Mouse (Mus musculus) left cerebral cortex, adult 9 months (tissue): ENCODE data around the gene Rtkn.

Experiments used
- DNase-seq, 2 experiments: peaks; one replicate each; pipeline ENCODE4 v3.0.0; 2022; ENCODE audit warnings: low spot score in 2 of 2

Gene Rtkn

DNA sequence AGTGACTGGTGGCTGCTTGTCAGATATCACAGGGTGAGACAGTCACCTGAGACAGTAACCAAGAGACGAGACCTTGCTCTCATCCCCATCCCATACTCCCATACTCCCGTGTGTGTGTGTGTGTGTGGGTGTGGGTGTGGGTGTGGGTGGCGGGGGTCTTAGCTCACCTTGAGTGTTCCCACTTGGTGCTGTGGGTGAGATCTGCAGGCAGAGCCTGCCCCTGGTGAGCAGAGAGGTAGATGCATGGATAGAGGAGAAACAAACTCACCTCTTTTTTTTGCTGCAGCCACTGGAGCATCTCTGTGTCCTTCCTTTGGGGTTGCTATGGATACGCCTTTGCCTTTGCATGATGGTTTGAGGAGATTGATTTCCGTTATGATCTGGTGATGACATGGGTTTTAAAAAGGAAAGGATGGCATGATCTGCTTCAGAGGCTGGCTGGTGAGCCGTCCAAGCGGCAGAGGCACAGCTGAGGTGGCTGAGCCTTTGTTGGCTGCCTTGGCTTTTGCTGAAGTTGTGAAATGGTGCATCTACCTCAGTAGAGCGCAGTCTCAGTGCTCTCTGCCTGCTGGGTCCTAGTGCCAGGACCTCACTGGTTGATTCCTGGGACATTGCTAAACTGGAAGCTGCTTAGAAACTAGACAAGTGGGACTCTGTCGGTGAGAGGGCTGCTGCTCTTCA lies 37.1 kb downstream of the Rtkn start:
- peak in 1 of 2 experiments; percentile 68 for DNase-seq

DNA sequence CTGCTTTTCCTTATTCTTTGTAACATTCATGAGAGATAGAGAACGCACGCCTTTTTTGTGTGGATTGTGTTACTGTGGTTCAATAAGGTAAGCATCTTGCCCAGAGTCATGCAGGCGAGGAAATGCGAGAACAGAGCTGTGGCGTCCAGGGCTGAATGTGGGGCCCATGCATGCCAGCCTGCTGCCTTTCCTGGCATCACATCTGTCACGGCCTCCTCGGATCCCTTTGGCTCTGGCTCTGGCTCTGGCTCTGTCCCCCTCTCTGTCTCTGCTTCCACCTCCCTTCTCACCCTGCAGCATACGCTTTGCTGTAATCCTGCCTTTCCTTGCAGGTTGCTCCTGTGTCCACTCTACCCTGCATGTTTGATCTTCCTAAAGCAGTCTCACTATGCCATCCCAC lies 40.7 kb downstream of the Rtkn start:
- DNase-seq = no peak

DNA sequence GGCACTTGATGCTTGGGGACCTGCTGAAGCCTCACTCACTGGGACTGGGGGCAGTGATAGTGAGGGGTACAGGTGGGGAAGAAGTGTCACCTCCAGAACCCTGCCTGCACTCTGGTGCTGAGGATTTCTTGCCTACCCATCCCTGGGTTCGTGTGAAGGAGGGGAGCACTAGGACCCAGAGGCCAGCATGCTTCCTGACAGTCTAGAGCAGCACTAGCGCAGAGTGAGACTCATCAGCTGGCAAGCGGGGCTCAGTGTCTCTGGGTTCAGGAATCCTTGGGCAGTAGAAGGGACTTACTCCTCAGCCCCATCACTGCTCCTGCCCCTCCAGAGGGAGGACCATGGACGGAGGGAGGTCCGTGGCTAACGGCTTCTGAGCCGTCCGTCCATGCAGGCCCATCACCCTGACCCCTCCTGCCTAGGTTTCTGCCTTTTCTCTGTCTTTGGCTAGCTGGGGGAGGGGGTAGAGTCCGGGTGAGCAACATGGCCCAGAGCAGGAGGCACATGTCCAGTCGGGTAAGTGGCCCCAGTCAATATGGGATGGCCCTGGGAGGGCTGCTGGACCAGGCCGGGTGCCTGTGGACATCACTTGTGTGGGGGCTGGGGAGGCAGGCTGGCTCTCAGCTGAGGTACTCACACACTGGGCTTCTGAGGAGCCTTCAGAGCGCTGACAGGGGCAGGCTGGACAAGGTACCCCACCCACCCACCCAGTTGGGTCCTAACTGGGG lies 44.3 kb downstream of the Rtkn start:
- DNase-seq = peak in 1 of 2 experiments; percentile 69

DNA sequence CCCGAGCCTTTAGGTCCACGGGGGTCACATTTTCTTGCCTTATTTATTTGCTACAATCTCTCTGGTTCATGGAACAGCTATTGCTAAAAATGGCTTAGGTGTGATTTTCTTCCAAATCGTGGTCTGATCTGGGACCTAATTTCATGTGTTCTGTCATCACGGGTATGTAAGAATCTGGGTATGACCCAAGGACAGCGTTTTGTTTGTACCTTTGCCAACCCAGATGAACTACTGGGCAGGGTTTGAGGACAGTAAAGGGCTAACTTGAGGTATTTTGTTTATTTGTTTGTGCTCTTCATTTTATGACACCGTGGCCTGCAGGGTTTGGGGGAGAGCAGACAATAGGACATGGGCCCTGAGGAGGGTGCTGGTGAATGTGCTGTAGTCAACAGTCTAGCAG lies 45.3 kb downstream of the Rtkn start:
- no peak for DNase-seq

DNA sequence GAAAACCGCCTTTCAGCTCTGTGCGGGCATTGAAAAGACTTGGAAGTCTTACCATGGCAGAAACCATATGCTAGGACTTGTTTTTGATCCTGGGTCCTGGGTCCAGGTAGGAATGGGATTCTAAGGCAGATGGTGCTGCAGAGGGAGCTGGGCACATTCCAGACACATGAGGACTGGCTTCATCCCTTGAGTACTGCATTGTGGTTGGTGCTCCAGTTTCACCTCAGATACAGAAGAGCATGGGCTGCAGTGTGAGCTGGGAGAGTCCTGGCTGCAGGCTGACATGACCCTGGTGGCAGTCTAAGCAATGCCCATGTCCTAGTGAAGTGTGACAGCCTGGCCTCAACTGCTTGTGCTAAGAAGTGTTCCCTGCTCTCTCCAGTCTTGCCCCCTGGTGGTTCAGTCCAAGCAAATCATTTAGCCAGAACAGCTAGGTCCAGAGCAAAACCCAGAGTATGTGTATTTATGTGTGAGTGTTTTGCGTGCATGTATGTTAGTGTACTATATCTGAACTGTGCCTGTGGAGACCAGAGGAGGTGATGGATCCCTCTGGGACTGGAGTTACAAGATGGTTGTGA lies 49.7 kb downstream of the Rtkn start:
- DNase-seq = no peak

DNA sequence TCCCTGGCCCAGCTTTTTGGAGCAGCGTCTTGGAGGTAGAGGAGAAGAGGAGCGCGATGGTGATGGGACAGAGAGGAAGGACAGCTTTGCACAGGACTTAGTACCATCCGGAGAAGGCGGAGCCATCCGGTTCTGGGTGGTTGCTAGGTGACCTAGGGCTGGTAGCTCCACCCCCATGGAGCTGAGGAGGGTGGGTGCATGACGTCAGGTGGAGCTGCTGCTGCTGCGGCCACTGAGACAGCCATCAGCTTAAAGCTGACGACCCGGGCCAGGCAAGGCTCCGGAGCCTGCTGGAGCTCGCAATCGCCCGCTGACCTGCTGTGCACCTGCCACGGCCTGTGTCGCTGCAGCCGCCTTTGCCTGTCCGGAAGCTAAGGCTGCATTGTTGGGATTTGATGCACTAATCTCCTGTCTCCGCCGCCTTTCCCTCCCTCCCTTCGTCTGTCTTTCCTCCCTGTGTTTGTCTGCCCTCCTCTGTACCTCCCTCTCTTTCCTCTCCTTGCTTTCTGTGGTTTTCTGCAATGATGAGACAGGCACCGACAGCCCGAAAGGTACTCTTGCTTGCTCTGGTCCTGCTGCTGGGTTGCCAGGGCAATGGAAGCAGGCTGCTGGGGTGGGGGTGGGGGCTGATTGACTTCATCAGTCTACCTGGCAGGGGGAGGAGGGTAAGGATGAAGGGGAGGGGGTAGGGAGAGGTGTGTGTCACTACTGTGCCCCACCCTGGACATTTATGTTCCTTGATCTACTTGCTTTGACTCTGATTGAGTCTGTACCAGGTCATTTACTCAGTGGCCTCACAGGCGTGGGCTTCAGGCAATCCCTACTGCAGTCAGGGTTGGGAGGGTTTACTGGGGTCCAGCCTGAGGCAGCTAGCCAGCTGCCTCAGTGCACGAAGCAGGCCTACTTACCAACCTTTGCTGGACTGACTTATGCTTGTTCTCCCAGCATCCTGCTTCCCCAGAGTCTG lies 50.9 kb downstream of the Rtkn start:
- DNase-seq = peak; percentile 84 to 92

DNA sequence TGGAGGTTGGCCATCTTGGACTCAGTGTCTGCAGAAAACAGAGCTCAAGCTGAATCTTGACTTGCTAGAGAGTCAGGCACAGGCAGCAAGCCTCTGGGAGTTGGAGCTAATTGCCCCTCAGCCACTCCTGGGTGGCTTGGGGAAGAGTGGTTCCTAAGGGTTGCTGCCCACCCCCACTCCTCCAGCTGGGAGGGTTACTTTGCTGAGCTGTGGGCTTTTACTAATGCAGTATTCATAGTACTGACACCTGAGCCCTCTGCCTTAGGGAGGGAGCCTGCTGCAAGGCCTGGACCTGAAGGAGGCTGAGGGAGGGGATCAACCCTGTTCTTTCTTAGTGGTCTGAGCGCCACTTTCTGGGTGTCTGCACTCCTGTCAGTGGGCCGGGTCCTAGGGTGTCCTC lies 51.7 kb downstream of the Rtkn start:
- no peak for DNase-seq

DNA sequence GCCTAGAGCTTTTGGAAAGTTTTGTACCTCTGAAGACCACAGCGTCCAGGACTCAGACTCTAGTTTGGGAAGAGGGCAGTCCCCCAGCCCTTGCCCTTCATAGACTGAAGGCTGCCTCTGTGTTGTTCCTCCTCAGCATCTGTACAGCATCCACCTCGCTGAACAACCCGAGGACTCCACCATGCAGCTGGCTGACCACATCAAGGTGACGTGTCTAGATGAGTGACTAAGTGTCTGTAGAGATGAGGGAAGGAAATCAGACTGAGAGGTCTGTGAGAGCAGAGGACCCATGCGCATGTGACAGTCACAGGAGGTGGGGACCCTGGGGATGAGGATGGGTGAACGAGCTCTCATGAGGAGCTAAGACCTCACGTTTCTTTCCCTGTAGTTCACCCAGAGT lies 58.3 kb downstream of the Rtkn start:
- DNase-seq = no peak

DNA sequence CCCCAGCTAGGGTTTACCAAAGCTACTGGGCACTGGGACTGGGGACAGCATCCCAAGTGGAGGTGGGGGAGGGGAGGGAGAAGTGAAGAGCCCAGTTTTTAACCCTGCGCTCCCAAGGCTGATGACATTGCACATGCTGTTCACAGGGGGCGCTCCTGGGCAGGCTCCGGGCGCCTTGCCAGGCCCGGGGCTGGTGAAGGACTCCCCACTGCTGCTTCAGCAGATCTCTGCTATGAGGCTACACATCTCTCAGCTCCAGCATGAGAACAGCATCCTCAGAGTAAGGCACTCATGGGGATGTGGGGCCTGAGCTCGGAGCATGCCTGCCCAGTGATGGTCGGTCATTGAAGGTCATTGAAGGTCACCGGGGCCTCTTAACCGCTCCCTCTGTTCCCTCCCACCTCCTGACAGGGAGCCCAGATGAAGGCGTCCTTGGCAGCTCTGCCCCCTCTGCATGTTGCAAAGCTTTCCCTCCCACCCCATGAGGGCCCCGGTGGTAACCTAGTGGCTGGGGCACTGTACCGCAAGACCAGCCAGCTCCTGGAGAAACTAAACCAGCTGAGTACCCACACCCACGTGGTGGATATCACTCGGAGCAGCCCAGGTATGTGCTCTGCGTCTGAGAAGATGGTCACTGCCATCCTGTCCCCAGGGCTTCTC lies 62.2 kb downstream of the Rtkn start:
- peak in 1 of 2 experiments; percentile 62 for DNase-seq
